ENCODE assay signal across 1 mouse cellular context in the genomic region with DNA sequence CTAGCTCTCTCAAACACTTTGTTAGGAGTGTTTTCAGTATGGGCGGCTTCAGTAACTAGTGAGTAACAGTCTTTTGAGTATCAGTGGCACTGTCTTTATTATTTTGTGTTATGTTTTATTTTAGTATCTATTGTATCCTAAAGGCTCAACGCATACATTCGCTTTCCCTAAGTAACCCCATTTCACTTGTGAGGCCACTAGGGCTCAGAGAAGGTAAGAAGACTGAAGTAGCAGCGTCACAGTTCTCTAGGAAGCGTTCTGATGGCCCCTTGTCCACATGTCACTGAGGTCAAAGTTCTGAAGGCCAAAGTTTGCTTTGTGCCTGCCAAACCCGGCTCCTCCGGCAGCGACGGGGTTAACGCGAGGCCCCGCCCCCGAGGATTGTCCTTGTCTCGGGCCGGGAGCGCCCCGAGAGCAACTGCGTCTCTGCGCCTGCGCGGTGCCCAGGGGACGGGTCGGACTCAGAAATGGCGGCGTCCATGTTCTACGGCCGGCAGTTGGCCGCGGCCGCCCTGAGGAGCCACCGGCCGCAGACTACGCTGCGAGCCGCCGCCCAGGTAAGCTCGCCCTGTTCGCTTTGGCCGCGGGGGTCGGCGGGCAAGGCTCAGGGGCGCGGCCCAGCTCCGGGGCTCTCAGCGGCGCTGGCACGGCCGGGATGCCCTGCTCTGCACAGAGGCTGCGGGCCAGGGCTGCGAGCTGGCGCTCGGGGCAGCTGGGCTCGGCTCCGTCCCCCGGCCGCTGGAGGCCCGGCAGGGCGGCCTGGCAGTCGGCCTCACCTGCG.
TF ChIP-seq lines count a peak whose summit lies in the region.

No protein-coding gene starts in this region.

TF ChIP-seq in MEL, 35 proteins besides CTCF, POLR2A, EP300 and RAD21 (continued from another document):
- TF ChIP-seq HCFC1 (IDR thresholded peaks at IDR 0.05; ENCODE audit: low read depth, low read length) (peak; percentile 78), NRF1 (IDR thresholded peaks at IDR 0.05; ENCODE audit: insufficient read depth, low read depth, low read length, poor library complexity, severe bottlenecking) (peak; percentile 88), POLR2AphosphoS2 (IDR thresholded peaks at IDR 0.05; ENCODE audit: low read length) (peak; percentile 55; the same call in 1 of the 2 replicates)
